Mouse (Mus musculus) large intestine, adult 2 months (tissue): ENCODE results near the gene Elf2. TPM values are rescaled to one million over a fixed set of nuclear protein-coding genes. Genes with fewer than 3 reads are reported as not detected.

ENCODE experiments used
- DNase-seq: peaks from one replicate; pipeline ENCODE4 v3.0.0-alpha.2; 2012; ENCODE audit warnings: low read depth, low spot score
- WGBS: fragments of 180-500 bp; shearing (Covaris S2); methylation state at CpG from one replicate; pipeline ENCODE4 v1.1.7; 2018; 5-methylcytosine and 5-hydroxymethylcytosine counted together
- polyA plus RNA-seq: library from polyadenylated mRNA; depleted of rRNA; stranded (reverse); fragments of >200 nt; gene quantifications from 2 replicates; pipeline ENCODE4 v1.2.3, GENCODE M21; 2012; rRNA removed

The Elf2 gene
- polyA plus RNA-seq = 19.9 and 27.6 TPM in 2 replicates

DNA sequence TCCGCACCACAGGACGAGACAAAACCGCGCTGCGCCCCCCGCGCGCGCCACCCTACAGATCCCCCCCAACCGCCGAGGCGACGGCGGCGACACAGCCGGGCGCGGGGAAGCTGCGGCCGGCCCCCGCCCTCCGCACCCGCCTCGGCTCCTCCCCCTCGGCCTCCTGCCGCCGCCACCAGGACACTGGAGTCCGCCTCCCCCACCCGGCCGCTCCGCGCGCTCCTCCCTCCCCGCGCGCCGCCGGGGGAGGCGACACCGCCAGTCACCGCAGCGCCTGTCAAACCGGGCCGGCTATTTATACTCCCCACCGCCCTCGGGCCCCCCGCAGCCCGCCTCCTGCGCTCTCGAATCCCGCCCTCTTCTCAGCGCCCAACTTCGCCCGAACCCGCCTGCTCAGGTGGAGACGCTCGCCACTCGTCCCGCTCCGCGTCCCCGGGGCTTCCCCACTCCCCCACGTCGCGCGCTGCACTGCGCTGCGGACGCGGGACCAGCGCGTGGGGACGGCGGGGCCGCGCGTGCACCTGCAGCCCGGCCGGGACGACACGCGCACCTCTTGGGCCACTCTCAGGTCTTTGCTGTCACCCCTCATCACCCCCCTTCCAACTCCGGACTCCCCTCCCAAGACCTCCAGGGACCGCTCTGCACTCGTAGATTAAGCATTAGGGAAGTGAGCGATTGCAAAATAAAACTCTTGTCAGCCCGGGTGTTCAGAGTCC is at the start of gene Elf2:
TSS of gene Elf2 (minus strand) at position 112 of the 716 bp plus-strand sequence.
- no peak for DNase-seq
- under 1% methylated on average over 85 of the region's 87 CpGs for WGBS

DNA sequence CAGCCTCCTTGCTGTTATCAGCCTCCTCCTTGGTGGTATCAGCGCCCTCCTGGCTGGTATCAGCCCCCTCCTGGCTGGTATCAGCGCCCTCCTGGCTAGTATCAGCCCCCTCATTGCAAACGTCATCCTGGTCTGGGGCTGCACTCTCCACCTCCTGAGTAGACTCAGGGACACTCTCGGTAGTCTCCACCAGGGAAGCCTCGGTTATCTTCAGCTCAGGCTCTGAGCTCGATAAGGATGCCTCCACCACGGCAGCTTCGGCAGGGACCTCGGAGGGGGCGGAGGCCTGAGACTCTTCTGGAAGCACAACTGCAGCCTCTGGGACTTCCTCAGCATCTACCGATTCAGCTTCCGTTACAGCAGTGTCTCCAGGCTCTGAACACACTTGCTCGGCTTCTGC is 48.4 kb upstream of the Elf2 start:
- no peak for DNase-seq
- 24% methylated on average over 13 of the region's 13 CpGs for WGBS

DNA sequence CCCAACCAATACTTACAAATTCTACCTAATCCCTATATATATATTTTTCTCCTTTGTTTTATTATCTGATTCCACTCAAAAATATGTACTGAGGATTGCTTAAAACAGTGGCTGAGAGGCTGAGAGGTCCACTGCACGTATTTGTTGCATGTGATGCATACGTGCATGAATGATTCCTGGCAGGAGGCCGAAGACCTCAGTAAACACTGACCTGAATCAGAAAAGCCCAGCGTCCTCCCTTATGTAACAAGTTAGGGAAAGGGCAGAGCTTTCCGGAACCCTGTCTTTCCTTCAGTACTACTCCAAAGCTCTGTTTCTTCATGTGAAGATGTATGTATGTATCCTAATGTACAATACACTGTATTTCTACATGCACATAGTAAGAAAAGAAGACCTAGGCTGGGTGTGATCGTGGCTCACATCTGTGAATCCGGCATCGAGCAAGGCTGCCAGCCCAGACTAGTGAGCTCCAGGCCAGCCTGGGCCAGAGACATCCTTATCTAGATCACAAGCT is 47.5 kb upstream of the Elf2 start:
- no peak for DNase-seq
- WGBS = 84% methylated on average over 8 of the region's 8 CpGs

- no peak for DNase-seq
- 48% methylated on average over 3 of the region's 3 CpGs for WGBS
These were observed 46.6 kb upstream of the Elf2 start for GRCm38 (mm10) chr3:51387134-51387451.

DNA sequence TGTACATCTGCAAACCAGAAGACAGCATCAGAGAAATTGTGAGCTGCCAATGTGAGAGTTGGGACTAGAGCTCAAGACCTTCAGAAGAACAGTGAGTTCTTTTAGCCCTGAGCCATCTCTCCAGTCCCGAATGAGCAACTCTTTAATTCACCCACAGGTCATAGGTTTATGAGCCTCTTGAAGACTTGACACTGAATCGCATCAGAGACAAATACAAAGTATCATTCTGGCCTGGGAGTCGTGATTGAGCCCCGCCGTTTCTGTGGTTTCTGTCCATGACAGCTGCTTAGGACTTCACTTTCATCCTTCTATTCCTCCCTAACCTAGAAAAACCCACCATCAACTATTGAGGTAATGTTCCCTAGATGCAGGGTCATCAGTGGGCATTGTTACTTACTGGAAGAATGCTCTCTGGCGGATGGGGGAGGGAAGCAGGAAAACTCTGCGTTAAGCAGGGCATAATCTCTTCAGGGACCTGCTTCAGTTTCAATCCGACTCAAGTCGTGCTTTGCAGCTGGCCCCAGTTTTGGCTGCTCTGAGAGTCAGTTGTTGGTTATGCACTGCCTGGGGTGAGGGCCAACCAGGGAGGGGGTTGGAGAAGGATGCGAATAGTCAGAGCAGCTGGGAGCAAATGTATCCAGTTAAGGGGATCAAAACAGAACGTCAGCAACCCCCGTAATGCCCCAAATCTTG is 46.1 kb upstream of the Elf2 start:
- 46% methylated on average over 12 of the region's 12 CpGs for WGBS
- DNase-seq = no peak

- no peak for DNase-seq
- WGBS = 87% methylated on average over 12 of the region's 12 CpGs
These were observed 42.9 kb upstream of the Elf2 start for GRCm38 (mm10) chr3:51383409-51383808.

DNA sequence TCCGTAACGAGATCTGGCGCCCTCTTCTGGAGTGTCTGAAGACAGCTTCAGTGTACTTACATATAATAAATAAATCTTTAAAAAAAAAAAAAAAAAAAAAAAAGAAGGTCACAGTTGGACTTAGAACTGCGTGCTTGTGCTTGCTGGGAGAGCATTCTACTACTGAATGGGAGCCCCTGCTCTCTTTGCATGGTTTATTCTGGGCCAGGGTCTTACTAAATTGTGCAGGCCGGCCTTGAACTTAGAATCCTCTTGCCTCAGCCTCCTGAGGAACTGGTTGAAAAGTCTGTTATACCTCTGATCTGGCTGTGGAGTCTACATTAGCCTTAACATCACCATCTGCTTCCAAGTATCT is 40.2 kb upstream of the Elf2 start:
- 62% methylated on average over 2 of the region's 5 CpGs for WGBS
- DNase-seq = no peak

DNA sequence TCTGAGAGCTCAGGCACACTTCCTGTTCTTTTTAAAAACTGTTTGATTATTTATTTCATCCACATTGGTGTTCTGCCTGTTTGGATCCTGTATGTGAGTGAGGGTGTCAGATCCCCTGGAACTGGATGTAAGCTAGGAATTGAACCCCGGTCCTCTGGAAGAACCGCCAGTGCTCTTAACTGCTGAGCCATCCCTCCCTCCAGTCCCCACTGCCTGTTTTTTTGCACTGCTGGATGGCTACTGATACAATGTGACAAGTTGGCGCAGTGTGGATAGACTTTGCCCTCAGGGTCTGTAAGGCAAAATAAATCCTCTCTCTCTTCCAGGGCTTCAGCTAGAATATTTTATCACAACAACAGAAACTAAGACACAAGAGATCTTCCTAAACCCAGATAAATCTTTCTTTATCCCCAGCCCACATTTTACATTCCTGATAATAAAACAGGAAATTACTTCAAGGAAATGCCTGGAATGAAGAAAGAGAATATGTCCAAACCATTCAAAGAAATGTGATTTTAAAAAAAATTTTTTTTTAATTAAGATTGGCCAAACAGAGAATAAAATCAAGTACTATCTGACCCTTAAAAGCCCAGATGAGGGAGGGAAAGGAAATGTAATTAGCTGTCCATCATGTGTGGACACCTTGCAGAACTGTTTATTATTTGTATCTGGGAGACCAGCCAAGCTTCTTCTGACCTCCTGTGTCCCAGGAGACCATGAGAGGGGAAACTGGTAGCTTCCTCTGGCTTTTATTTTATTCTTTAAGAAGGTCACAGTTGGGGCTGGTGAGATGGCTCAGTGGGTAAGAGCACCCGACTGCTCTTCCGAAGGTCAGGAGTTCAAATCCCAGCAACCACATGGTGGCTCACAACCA is 39.6 kb upstream of the Elf2 start:
- 79% methylated on average over 5 of the region's 5 CpGs for WGBS
- DNase-seq = no peak

DNA sequence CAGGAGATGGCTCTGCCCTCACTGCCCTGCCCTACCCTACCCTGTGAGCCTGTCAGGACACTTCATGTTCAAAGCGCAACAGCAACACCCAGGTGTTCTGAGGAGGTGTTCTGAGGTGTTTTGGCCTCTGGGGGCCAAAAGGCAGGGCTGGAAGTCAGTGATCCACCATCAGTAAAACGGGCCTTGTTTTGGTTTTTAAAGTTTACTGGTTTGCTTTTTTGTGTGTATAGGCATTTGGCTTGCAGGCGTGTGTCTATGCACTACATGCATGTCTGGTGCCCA is 38.1 kb upstream of the Elf2 start:
- 67% methylated on average over 3 of the region's 3 CpGs for WGBS
- DNase-seq = no peak

DNA sequence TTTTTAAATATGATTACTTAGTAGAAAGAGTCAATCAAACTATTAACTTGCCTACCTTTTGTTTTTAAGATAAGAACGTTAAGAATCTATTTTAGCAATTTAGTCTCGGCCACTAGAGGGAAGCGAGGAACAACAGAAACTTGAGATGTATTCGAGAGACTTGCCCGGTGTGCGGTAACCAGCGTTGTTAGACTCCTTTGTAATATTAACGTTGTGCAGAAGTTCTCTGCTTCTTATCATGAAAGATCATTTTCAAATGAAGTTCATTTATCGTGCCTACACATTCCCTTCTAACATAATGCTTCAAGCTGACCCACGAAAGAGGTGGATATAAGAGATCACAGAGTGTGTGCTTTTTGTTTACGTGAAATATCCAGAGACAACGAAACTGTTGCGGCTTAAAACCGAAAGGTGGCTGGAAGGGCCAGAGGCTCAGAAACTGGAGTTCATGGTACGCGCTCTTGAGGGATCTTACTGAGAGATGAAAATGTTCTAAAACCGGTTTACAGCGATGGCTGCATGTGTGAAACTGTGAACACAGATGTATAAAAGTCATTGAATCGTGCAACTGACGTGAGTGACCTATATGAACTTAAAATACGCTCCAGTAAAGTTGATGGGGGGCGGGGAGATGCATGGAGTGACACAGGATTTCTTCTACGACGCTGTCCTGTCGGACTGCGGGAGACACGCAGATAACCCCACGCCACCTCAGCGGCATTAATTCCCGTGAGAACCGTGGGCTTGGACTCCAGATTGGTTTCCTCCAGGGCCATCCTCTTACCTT is 37.6 kb upstream of the Elf2 start:
- DNase-seq = no peak
- 26% methylated on average over 31 of the region's 31 CpGs for WGBS

- no peak for DNase-seq
- WGBS = 80% methylated on average over 19 of the region's 19 CpGs
These were observed 35.1 kb upstream of the Elf2 start for GRCm38 (mm10) chr3:51375307-51376265.

- no peak for DNase-seq
- 62% methylated on average over 5 of the region's 5 CpGs for WGBS
These were observed 33.1 kb upstream of the Elf2 start for GRCm38 (mm10) chr3:51373544-51373943.

- 12% methylated on average over 5 of the region's 5 CpGs for WGBS
- no peak for DNase-seq
These were observed 32.4 kb upstream of the Elf2 start for GRCm38 (mm10) chr3:51372883-51373282.

DNA sequence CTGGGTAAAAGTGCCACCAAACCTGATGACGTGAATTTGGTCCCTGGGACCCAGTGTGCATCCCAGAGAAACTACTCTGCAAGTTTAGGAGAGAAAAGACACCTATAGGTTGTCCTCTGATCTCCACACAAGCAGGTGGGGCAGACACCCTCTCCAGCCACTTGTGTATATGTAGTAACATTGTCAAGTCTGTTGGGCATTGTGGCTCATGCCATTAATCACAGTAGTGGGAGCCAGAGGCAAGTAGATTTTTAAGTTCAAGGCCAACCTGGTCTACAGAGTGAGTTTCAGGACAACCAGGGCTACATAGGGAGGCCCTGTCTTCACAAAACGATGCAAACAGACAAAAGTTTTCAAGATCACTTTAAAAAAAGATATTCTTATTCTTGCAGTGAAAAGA is 31.4 kb upstream of the Elf2 start:
- WGBS = 76% methylated on average over 2 of the region's 2 CpGs
- no peak for DNase-seq

- WGBS = 65% methylated on average over 4 of the region's 4 CpGs
- DNase-seq = no peak
These were observed 27.5 kb upstream of the Elf2 start for GRCm38 (mm10) chr3:51368011-51368410.

GRCm38 (mm10) chr3:51366926-51367325 is 26.5 kb upstream of the Elf2 start:
- WGBS = 74% methylated on average over 4 of the region's 4 CpGs
- DNase-seq = no peak

DNA sequence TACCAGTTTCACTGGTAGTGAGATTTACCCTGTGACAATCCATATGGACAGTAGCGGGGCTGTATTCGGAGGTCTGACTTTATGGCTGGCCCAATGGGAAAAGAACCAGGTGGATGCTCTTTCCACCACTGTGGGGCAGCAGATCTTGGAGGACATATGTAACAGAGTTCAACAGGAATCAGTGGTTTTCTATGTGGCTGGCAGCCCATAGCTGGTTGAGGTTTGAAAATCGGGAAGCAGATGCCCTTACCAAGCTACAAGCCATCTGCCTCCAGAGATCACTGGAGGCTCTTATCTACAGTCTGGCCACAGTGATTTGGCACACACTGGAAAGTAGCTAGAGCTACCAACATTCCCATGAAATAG is 25.0 kb upstream of the Elf2 start:
- WGBS = 4% methylated on average over 3 of the region's 3 CpGs
- DNase-seq = no peak

DNA sequence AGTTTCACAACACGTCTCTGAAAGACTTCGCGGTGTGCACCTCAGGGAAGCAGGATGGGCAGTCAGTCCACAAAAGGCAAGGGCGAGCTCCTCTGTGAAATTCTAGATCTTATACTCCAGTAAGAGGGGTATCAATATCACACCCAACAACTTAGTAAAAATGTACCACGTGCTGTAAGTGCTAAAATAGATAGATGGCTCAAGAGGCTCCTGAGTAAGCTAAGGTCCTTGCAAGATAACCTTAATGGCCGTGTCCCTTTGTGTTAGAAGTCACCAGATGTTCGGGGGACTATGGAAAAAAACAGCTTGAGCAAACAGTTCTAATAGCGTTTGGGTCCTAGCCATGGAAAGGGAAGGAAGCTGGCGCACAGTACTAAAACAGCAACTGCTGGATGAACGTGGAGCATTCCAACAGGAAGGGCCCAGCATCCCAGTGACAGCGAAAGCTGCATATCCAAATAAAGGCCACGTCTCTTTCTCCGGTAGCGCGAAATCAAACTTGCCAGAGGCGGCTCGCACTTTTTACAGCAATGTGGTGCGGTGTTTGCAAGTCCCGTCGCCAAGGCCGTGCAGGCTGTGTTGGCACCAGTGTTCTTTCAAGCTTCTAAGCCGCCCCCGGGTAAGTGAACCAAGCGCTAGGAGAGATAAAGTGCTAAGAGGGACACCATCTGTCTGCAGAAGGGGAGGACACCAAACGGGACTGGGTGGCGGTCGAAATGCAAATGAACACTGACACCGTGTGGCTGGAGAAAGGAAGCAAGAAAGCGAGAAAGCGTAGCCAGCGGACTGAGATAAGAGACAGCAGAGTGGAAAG is 24.4 kb upstream of the Elf2 start:
- WGBS = 7% methylated on average over 31 of the region's 31 CpGs
- DNase-seq = no peak
